Mouse (Mus musculus) stomach, embryonic 16.5 days (tissue): Measurements from ENCODE around the gene Pcdh7. TPM values are rescaled to one million over a fixed set of nuclear protein-coding genes. Genes with fewer than 3 reads are reported as not detected.
A peak's percentile ranks its signal among the peaks of the same experiment; 100 is the strongest.

Experiments used
- ATAC-seq: fragments of 200-750 bp; cut with Nextera tagmentation; 2 replicates; pipeline ENCODE4 v1.8.0; 2017; ENCODE audit warnings: moderate number of reproducible peaks, moderate TSS enrichment; ENCODE audit not compliant: insufficient read depth, low FRiP score
- H3K27ac ChIP-seq: fragments of 300-500 bp; sonication (generic); 2 replicates; pipeline ENCODE4 v1.5.1; 2014; ENCODE audit warnings: low read length
- H3K27me3 ChIP-seq: fragments of 300-500 bp; sonication (generic); 2 replicates; pipeline ENCODE4 v1.6.1; 2014; ENCODE audit warnings: low read length, control low read depth, mixed read lengths; ENCODE audit not compliant: control insufficient read depth, insufficient read depth
- H3K36me3 ChIP-seq: fragments of 300-500 bp; sonication (generic); 2 replicates; pipeline ENCODE4 v1.6.1; 2014; ENCODE audit warnings: low read length; ENCODE audit not compliant: control insufficient read depth, insufficient read depth
- H3K4me1 ChIP-seq: fragments of 300-500 bp; sonication (generic); 2 replicates; pipeline ENCODE4 v1.6.1; 2014; ENCODE audit warnings: low read length, control low read depth, mixed read lengths; ENCODE audit not compliant: control insufficient read depth, insufficient read depth
- H3K4me2 ChIP-seq: fragments of 300-500 bp; sonication (generic); 2 replicates; pipeline ENCODE4 v1.6.1; 2014; ENCODE audit warnings: low read depth, low read length, mixed read lengths
- H3K4me3 ChIP-seq: fragments of 300-500 bp; sonication (generic); replicated peaks from 2 replicates; pipeline ENCODE4 v1.5.1; 2014; ENCODE audit warnings: mild to moderate bottlenecking, low read length
- H3K9ac ChIP-seq: fragments of 300-500 bp; sonication (generic); 2 replicates; pipeline ENCODE4 v1.6.1; 2014; ENCODE audit warnings: low read length
- H3K9me3 ChIP-seq: fragments of 300-500 bp; sonication (generic); replicated peaks from 2 replicates; pipeline ENCODE4 v1.6.1; 2016; ENCODE audit warnings: low read length, control low read depth; ENCODE audit not compliant: control insufficient read depth
- WGBS: fragments of 180-500 bp; shearing (Covaris S2); extraction: QIAGEN DNeasy Blood & Tissue Kit; methylation state at CpG from one replicate; pipeline ENCODE4 v1.1.7; 2014; 5-methylcytosine and 5-hydroxymethylcytosine counted together
- polyA plus RNA-seq: library from polyadenylated mRNA; unstranded; fragments of >200 nt; fragmentation: Nextera tagmentation; extraction: Ambion mirVana; gene quantifications from 2 replicates; pipeline ENCODE4 v1.2.1, GENCODE M21; 2015

Pcdh7 gene
- polyA plus RNA-seq, 1 experiment from 2014 or later, result 9.1 TPM

GRCm38 (mm10) chr5:57803890-57804289 lies 86.1 kb downstream of the Pcdh7 start:
- no peak for ATAC-seq
- Histone ChIP-seq H3K27me3 (no peaks in the 10 kb centered on the region), H3K27ac (no peak overlapping the region), H3K4me3 (no peak overlapping the region), H3K36me3 (no peaks in the 10 kb centered on the region), H3K4me2 (no peak overlapping the region), H3K9ac (no peak overlapping the region), H3K4me1 (no peaks in the 10 kb centered on the region), H3K9me3 (no peaks in the 10 kb centered on the region)
- WGBS, result 75% methylated on average over 5 of the region's 5 CpGs

GRCm38 (mm10) chr5:57807350-57807749 lies 89.6 kb downstream of the Pcdh7 start:
- Histone ChIP-seq H3K4me3 (no peak overlapping the region), H3K27ac (no peak overlapping the region), H3K27me3 (no peaks in the 10 kb centered on the region), H3K4me2 (no peak overlapping the region), H3K9ac (no peak overlapping the region), H3K4me1 (no peaks in the 10 kb centered on the region), H3K9me3 (no peaks in the 10 kb centered on the region), H3K36me3 (no peaks in the 10 kb centered on the region)
- ATAC-seq, result no peak
- WGBS, result 27% methylated on average over 2 of the region's 2 CpGs

- no peak for ATAC-seq
- Histone ChIP-seq H3K4me2 (no peak overlapping the region), H3K9me3 (no peaks in the 10 kb centered on the region), H3K4me3 (no peak overlapping the region), H3K27me3 (no peaks in the 10 kb centered on the region), H3K27ac (no peak overlapping the region), H3K36me3 (no peaks in the 10 kb centered on the region), H3K9ac (no peak overlapping the region), H3K4me1 (no peaks in the 10 kb centered on the region)
- WGBS, result 79% methylated on average over 1 of the region's 1 CpGs
These were observed 92.9 kb downstream of the Pcdh7 start for GRCm38 (mm10) chr5:57810641-57811040.

GRCm38 (mm10) chr5:57815964-57816589 lies 98.3 kb downstream of the Pcdh7 start:
- peak overlapping the region; percentile 49 for H3K27ac ChIP-seq
- 70% methylated on average over 5 of the region's 5 CpGs for WGBS
- ATAC-seq, result no peak
- no peak overlapping the region for H3K4me2 ChIP-seq
- H3K9ac ChIP-seq, result no peak overlapping the region
- H3K4me1 ChIP-seq, result no peaks in the 10 kb centered on the region
- no peaks in the 10 kb centered on the region for H3K36me3 ChIP-seq
- H3K4me3 ChIP-seq, result no peak overlapping the region
- no peaks in the 10 kb centered on the region for H3K27me3 ChIP-seq
- no peaks in the 10 kb centered on the region for H3K9me3 ChIP-seq

GRCm38 (mm10) chr5:57819788-57820187 lies 102.0 kb downstream of the Pcdh7 start:
- no peak for ATAC-seq
- Histone ChIP-seq H3K9ac (no peak overlapping the region), H3K36me3 (no peaks in the 10 kb centered on the region), H3K4me3 (no peak overlapping the region), H3K27ac (no peak overlapping the region), H3K27me3 (no peaks in the 10 kb centered on the region), H3K9me3 (no peaks in the 10 kb centered on the region), H3K4me1 (no peaks in the 10 kb centered on the region), H3K4me2 (no peak overlapping the region)
- 63% methylated on average over 2 of the region's 2 CpGs for WGBS

GRCm38 (mm10) chr5:57821099-57821498 lies 103.3 kb downstream of the Pcdh7 start:
- no peak overlapping the region for H3K9ac ChIP-seq
- H3K4me2 ChIP-seq, result no peak overlapping the region
- H3K36me3 ChIP-seq, result no peaks in the 10 kb centered on the region
- ATAC-seq, result no peak
- WGBS, result 68% methylated on average over 8 of the region's 8 CpGs
- no peaks in the 10 kb centered on the region for H3K4me1 ChIP-seq
- no peaks in the 10 kb centered on the region for H3K9me3 ChIP-seq
- no peak overlapping the region for H3K27ac ChIP-seq
- H3K27me3 ChIP-seq, result no peaks in the 10 kb centered on the region
- no peak overlapping the region for H3K4me3 ChIP-seq

- Histone ChIP-seq H3K27me3 (no peaks in the 10 kb centered on the region), H3K4me2 (no peak overlapping the region), H3K9ac (no peak overlapping the region), H3K4me3 (no peak overlapping the region), H3K27ac (no peak overlapping the region), H3K36me3 (no peaks in the 10 kb centered on the region), H3K4me1 (no peaks in the 10 kb centered on the region), H3K9me3 (no peaks in the 10 kb centered on the region)
- ATAC-seq, result no peak
- 83% methylated on average over 3 of the region's 3 CpGs for WGBS
These were observed 110.7 kb downstream of the Pcdh7 start for GRCm38 (mm10) chr5:57828437-57828836.

GRCm38 (mm10) chr5:57837150-57837549 lies 119.4 kb downstream of the Pcdh7 start:
- Histone ChIP-seq H3K27ac (no peak overlapping the region), H3K9ac (no peak overlapping the region), H3K4me2 (no peak overlapping the region), H3K4me1 (peaks cover 2% of the 10 kb centered on the region; the same call in 1 of the 2 replicates), H3K27me3 (no peaks in the 10 kb centered on the region), H3K9me3 (no peaks in the 10 kb centered on the region), H3K36me3 (no peaks in the 10 kb centered on the region), H3K4me3 (no peak overlapping the region)
- no peak for ATAC-seq
- 42% methylated on average over 2 of the region's 2 CpGs for WGBS

- H3K27ac ChIP-seq, result no peak overlapping the region
- H3K27me3 ChIP-seq, result no peaks in the 10 kb centered on the region
- H3K36me3 ChIP-seq, result no peaks in the 10 kb centered on the region
- H3K9ac ChIP-seq, result no peak overlapping the region
- no peak overlapping the region for H3K4me2 ChIP-seq
- H3K4me1 ChIP-seq, result peaks cover 2% of the 10 kb centered on the region; the same call in 1 of the 2 replicates
- H3K4me3 ChIP-seq, result no peak overlapping the region
- WGBS, result 55% methylated on average over 5 of the region's 5 CpGs
- no peak for ATAC-seq
- H3K9me3 ChIP-seq, result no peaks in the 10 kb centered on the region
These were observed 123.8 kb downstream of the Pcdh7 start for GRCm38 (mm10) chr5:57841357-57842119.
